8 mouse cellular contexts compared by ENCODE assay signal in the genomic region with DNA sequence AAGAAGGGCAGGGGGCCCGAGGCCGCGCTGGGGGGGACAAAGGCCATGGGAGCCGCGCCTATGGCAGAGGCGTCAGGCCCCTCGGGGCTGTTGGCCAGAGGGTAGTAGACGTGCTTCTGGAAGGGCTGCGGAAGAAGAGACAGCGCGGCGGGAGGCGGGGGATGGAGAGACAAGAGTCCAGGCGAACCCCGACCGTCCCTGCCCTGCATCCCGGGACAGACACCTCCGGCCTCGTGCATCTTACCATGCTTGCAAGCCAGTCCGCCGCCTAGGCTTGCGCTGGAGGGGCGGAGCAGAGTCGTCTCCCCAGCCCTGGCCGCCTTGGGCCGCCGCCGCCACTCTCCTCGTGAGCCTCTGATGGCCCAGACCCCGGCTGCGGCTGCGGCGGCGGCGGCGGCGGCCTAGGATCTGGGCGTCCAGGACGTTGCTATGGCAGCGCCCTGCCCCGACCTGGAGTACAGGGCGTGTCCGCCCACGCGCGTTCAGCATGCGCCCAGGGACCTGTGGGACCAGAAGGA. TPM values are rescaled to one million over a fixed set of nuclear protein-coding genes. Genes with fewer than 3 reads are reported as not detected.
A peak's percentile ranks its signal among the peaks of the same experiment; 100 is the strongest.
DNase-seq lines count a peak whose midpoint lies in the region; ATAC-seq and TF ChIP-seq lines count a peak whose summit lies in the region.

No protein-coding gene starts in this region.

- no peaks in the 10 kb centered on the region; the same call in 1 of the 2 replicates for H3K27me3 ChIP-seq in kidney, adult 2 months (replicated peaks; ENCODE audit: control insufficient read depth, insufficient read depth, low read length)
- peaks cover 14% of the 10 kb centered on the region for H3K27me3 ChIP-seq in forebrain, embryonic 11.5 days (ENCODE audit: control insufficient read depth, insufficient read depth, low read length)
- peaks cover 7% of the 10 kb centered on the region; the same call in 1 of the 2 replicates for H3K27me3 ChIP-seq in intestine, embryonic 15.5 days (replicated peaks)
- H3K27me3 ChIP-seq in splenic B cell, adult 2 months (ENCODE audit: control insufficient read depth, insufficient read depth, low read length, poor library complexity, severe bottlenecking), result peaks cover 2% of the 10 kb centered on the region; the same call in 1 of the 2 replicates

- H3K4me2 ChIP-seq in forebrain, embryonic 11.5 days (ENCODE audit: low read depth, low read length, severe bottlenecking), result peak overlapping the region; percentile 74
- peak overlapping the region; percentile 88 for H3K4me2 ChIP-seq in intestine, embryonic 15.5 days (replicated peaks)

- peak; percentile 59 for ATAC-seq in forebrain, embryonic 11.5 days (replicated peaks; ENCODE audit: low FRiP score)
- peak; percentile 41 for ATAC-seq in intestine, embryonic 15.5 days
- ATAC-seq in activated CD4-positive, CD25-positive, alpha-beta regulatory T cell, adult 4 months, result no peak

- H3K36me3 ChIP-seq in kidney, adult 2 months (ENCODE audit: control insufficient read depth, insufficient read depth, low read length), result no peaks in the 10 kb centered on the region
- H3K36me3 ChIP-seq in forebrain, embryonic 11.5 days (ENCODE audit: control insufficient read depth, insufficient read depth, low read length), result no peaks in the 10 kb centered on the region; the same call in 1 of the 2 replicates
- no peaks in the 10 kb centered on the region for H3K36me3 ChIP-seq in intestine, embryonic 15.5 days
- H3K36me3 ChIP-seq in splenic B cell, adult 2 months (ENCODE audit: control insufficient read depth, insufficient read depth, low read length, poor library complexity, severe bottlenecking), result no peaks in the 10 kb centered on the region

- DNase-seq in kidney, adult 2 months, result no peak
- DNase-seq in kidney, adult 11 months, result no peak
- DNase-seq in brain, adult 2 months (ENCODE audit: low read depth, low spot score), result peak; percentile 45
- peak; percentile 81 for DNase-seq in forebrain, embryonic 11.5 days (ENCODE audit: low spot score)
- DNase-seq in lung, postnatal 10 days, result peak; percentile 46
- peak; percentile 56 for DNase-seq in splenic B cell, adult 2 months (ENCODE audit: low read depth, low spot score)

- H3K4me1 ChIP-seq in kidney, adult 2 months (ENCODE audit: control insufficient read depth, insufficient read depth, low read length), result peaks cover 4% of the 10 kb centered on the region
- H3K4me1 ChIP-seq in forebrain, embryonic 11.5 days (replicated peaks; ENCODE audit: control insufficient read depth, insufficient read depth, low read length), result peaks cover 18% of the 10 kb centered on the region
- peaks cover 20% of the 10 kb centered on the region for H3K4me1 ChIP-seq in intestine, embryonic 15.5 days (replicated peaks)

- no peak for TF ChIP-seq CTCF in kidney, adult 2 months (conservative IDR thresholded peaks at IDR 0.05; ENCODE audit: insufficient read depth, insufficient read length, low read depth, low read length)

- peak overlapping the region; percentile 56 for H3K9ac ChIP-seq in forebrain, embryonic 11.5 days (ENCODE audit: low read length)
- peak overlapping the region; percentile 42 for H3K9ac ChIP-seq in intestine, embryonic 15.5 days

- 13% methylated on average over 47 of the region's 47 CpGs for WGBS in kidney, adult 2 months
- WGBS in forebrain, embryonic 11.5 days, result under 1% methylated on average over 45 of the region's 47 CpGs
- WGBS in intestine, embryonic 15.5 days, result 3% methylated on average over 43 of the region's 47 CpGs

- no peak for TF ChIP-seq POLR2A in kidney, adult 2 months (IDR thresholded peaks at IDR 0.05; ENCODE audit: low read depth, low read length)

- H3K27ac ChIP-seq in kidney, adult 2 months (ENCODE audit: insufficient read depth, low read depth, low read length), result no peak overlapping the region
- H3K27ac ChIP-seq in forebrain, embryonic 11.5 days (ENCODE audit: low read depth, low read length), result no peak overlapping the region
- no peak overlapping the region for H3K27ac ChIP-seq in intestine, embryonic 15.5 days

- H3K4me3 ChIP-seq in kidney, adult 2 months (ENCODE audit: insufficient read depth, low read depth, low read length), result 0 out of 2 replicates have a peak overlapping the region, but pooled peaks have one; percentile 15
- peak overlapping the region; percentile 32 for H3K4me3 ChIP-seq in forebrain, embryonic 11.5 days (ENCODE audit: low read depth, low read length)
- H3K4me3 ChIP-seq in intestine, embryonic 15.5 days (replicated peaks), result peak overlapping the region; percentile 38

- H3K9me3 ChIP-seq in forebrain, embryonic 11.5 days (ENCODE audit: control insufficient read depth, low read length), result no peaks in the 10 kb centered on the region
- no peaks in the 10 kb centered on the region for H3K9me3 ChIP-seq in intestine, embryonic 15.5 days

RNA-seq across cellular contexts. Expression of a gene that starts 2.5 kb away (rescaled TPM):
- polyA plus RNA-seq in kidney, adult 2 months (2012; rRNA removed), result 5.7 and 6.0 TPM in 2 replicates
- polyA plus RNA-seq in forebrain, embryonic 11.5 days (2014; fragmentation: Nextera tagmentation; extraction: Ambion mirVana), result 27.5 and 28.5 TPM in 2 replicates
- 10.2 and 10.9 TPM in 2 replicates for polyA plus RNA-seq in intestine, embryonic 15.5 days (2015; fragmentation: Nextera tagmentation; extraction: Ambion mirVana)
- polyA plus RNA-seq in activated CD4-positive, CD25-positive, alpha-beta regulatory T cell, adult 4 months (2017; shearing (Covaris generic)), result 1 to 10 TPM; 8.0 to 8.6 TPM

RNA-seq across cellular contexts. Expression of a gene that starts 15.1 kb away (rescaled TPM):
- 30.9 and 32.7 TPM in 2 replicates for polyA plus RNA-seq in kidney, adult 2 months (2012; rRNA removed)
- polyA plus RNA-seq in forebrain, embryonic 11.5 days (2014; fragmentation: Nextera tagmentation; extraction: Ambion mirVana), result 25.9 and 27.8 TPM in 2 replicates
- polyA plus RNA-seq in intestine, embryonic 15.5 days (2015; fragmentation: Nextera tagmentation; extraction: Ambion mirVana), result 48.4 and 57.0 TPM in 2 replicates
- polyA plus RNA-seq in activated CD4-positive, CD25-positive, alpha-beta regulatory T cell, adult 4 months (2017; shearing (Covaris generic)), result 10 to 100 TPM; 39.0 to 41.5 TPM

Comparison
In these comparisons a context has a peak if more than half of its experiments do, and no peak if none do; other contexts are left out.
1. DNase-seq: peak in brain, adult 2 months (single experiment), forebrain, embryonic 11.5 days (single experiment), lung, postnatal 10 days (single experiment) and splenic B cell, adult 2 months (single experiment); none in kidney, adult 2 months (single experiment) and kidney, adult 11 months (single experiment).
2. Peak in every context shown above with its lines, with median percentiles within 50 percentile points of each other: H3K4me3 ChIP-seq.